Mouse (Mus musculus) heart, embryonic 11.5 days (tissue): Measurements from ENCODE around the gene Trim56. TPM values are rescaled to one million over a fixed set of nuclear protein-coding genes. Genes with fewer than 3 reads are reported as not detected.
A peak's percentile ranks its signal among the peaks of the same experiment; 100 is the strongest.
"Not testable (repeated sequence)": the region's sequence is repeated elsewhere in the genome, so short reads cannot be mapped to it uniquely, and the experiment has no call there.

Source experiments
- ATAC-seq: fragments of 200-750 bp; cut with Nextera tagmentation; replicated peaks from 2 replicates; pipeline ENCODE4 v1.8.0; 2017; ENCODE audit warnings: moderate library complexity; ENCODE audit not compliant: insufficient number of reproducible peaks, low FRiP score, low TSS enrichment
- H3K27ac ChIP-seq: fragments of 300-500 bp; sonication (generic); 2 replicates; pipeline ENCODE4 v1.5.1; 2014; ENCODE audit warnings: mild to moderate bottlenecking, low read depth, low read length
- H3K27me3 ChIP-seq: fragments of 300-500 bp; sonication (generic); 2 replicates; pipeline ENCODE4 v1.6.1; 2014; ENCODE audit warnings: mild to moderate bottlenecking, low read length, mixed read lengths; ENCODE audit not compliant: control insufficient read depth, insufficient read depth
- H3K36me3 ChIP-seq: fragments of 300-500 bp; sonication (generic); 2 replicates; pipeline ENCODE4 v1.6.1; 2014; ENCODE audit warnings: mild to moderate bottlenecking, low read length, moderate library complexity, mixed read lengths; ENCODE audit not compliant: control insufficient read depth, insufficient read depth
- H3K4me1 ChIP-seq: fragments of 300-500 bp; sonication (generic); 2 replicates; pipeline ENCODE4 v1.6.1; 2014; ENCODE audit warnings: low read length; ENCODE audit not compliant: control insufficient read depth, insufficient read depth
- H3K4me2 ChIP-seq: fragments of 300-500 bp; sonication (generic); 2 replicates; pipeline ENCODE4 v1.6.1; 2014; ENCODE audit warnings: mild to moderate bottlenecking, moderate library complexity
- H3K4me3 ChIP-seq: fragments of 300-500 bp; sonication (generic); 2 replicates; pipeline ENCODE4 v1.5.1; 2014; ENCODE audit warnings: low read depth, low read length
- H3K9ac ChIP-seq: fragments of 300-500 bp; sonication (generic); 2 replicates; pipeline ENCODE4 v1.6.1; 2014; ENCODE audit warnings: mild to moderate bottlenecking, low read depth, low read length, moderate library complexity
- H3K9me3 ChIP-seq: fragments of 300-500 bp; sonication (generic); replicated peaks from 2 replicates; pipeline ENCODE4 v1.6.1; 2016; ENCODE audit warnings: low read length; ENCODE audit not compliant: control insufficient read depth
- WGBS: fragments of 180-500 bp; shearing (Covaris S2); extraction: QIAGEN DNeasy Blood & Tissue Kit; methylation state at CpG from one replicate; pipeline ENCODE4 v1.1.7; 2014; ENCODE audit not compliant: insufficient replicate concordance; 5-methylcytosine and 5-hydroxymethylcytosine counted together
- polyA plus RNA-seq: library from polyadenylated mRNA; unstranded; fragments of >200 nt; fragmentation: Nextera tagmentation; extraction: Ambion mirVana; gene quantifications from 2 replicates; pipeline ENCODE4 v1.2.1, GENCODE M21; 2014

Gene Trim56
- 5.8 and 9.4 TPM in 2 replicates for polyA plus RNA-seq

DNA sequence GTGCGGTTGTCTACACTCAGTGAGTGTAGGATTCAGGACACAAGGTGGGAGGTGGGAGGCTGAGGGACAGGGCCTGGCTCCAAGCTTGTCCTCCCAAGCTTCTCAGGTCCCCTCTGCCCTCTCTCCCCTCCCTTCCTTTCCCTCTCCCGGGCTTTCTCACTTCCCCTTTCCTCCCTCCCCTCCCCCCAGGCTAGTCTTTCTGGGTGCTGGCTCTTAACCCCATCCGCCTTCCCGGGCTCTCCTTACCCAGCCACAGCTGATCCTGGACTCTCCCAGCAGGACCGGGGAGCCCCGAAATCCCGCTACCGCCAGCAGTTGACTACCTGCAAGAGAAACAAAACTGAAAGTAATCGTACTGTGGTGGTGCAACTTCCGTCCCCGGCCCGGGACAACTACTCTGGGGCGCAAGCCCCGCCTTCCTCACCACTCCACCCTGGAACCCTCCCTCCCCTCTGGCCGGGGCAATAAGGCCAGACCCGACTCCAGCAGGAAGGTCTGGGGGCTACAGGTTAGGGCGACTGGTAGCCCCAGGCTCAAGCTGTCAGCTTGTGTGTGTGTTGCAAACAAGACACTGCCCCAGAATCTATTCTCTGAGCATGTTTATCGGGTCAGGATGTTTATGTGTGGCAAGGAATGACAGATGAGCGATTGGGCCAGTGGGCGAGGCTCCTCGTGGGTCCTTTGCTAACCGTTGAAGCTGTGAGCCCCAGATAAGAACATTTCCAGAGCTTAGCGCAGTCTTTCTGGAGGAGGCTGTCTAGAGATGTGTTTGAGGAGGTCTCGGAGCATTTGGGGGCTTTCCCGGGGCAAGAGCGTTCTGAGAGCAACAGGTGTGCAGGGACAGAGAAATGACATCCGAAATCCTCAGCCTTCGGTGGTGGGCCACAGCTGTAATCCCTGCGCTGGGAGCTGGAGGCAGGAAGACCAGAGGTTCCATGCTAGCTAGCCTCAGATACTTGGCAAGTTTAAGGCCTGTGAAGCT, at the start of gene Trim56:
TSS of gene Trim56 (minus strand) at position 344 of the 982 bp plus-strand sequence.
- 3% methylated on average over 29 of the region's 29 CpGs for WGBS
- ATAC-seq: peak; percentile 84

DNA sequence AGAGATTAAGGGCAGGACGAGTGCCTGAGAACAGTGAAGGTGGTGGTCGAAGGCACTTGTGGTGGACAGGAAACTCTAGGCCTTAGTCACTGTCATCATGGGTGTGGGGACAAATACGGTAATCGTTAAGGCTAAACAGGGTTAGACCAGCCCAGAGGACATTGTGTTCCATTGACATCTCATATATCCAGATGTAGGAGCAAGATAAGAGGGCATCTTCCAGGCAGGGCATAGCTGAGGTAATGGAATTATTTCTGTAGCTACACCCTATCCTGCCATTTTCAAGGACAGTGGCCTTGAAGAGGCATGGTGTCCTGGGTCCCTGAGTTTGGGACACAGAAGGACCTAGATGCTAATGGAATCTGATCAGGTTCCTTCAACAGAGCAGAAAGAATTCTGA, 45.8 kb upstream of the Trim56 start:
- no peaks in the 10 kb centered on the region for H3K9me3 ChIP-seq
- no peaks in the 10 kb centered on the region for H3K36me3 ChIP-seq
- 66% methylated on average over 4 of the region's 4 CpGs for WGBS
- no peak for ATAC-seq
- peaks cover 5% of the 10 kb centered on the region; the same call in 1 of the 2 replicates for H3K27me3 ChIP-seq
- no peak overlapping the region for H3K4me2 ChIP-seq
- no peak overlapping the region for H3K27ac ChIP-seq
- no peak overlapping the region for H3K4me3 ChIP-seq
- no peak overlapping the region for H3K9ac ChIP-seq
- H3K4me1 ChIP-seq: no peaks in the 10 kb centered on the region

More for the DNA sequence above, at the start of gene Trim56:
- H3K27me3 ChIP-seq: no peaks in the 10 kb centered on the region
- peak within 1 kb of the TSS; percentile 74 for H3K4me3 ChIP-seq
- H3K4me2 ChIP-seq: peak within 1 kb of the TSS; percentile 86
- H3K4me1 ChIP-seq: peaks cover 12% of the 10 kb centered on the region
- peak within 1 kb of the TSS; percentile 82 for H3K27ac ChIP-seq
- H3K9ac ChIP-seq: peak within 1 kb of the TSS; percentile 91
- H3K9me3 ChIP-seq: no peaks in the 10 kb centered on the region
- H3K36me3 ChIP-seq: peaks cover 21% of the 10 kb centered on the region

DNA sequence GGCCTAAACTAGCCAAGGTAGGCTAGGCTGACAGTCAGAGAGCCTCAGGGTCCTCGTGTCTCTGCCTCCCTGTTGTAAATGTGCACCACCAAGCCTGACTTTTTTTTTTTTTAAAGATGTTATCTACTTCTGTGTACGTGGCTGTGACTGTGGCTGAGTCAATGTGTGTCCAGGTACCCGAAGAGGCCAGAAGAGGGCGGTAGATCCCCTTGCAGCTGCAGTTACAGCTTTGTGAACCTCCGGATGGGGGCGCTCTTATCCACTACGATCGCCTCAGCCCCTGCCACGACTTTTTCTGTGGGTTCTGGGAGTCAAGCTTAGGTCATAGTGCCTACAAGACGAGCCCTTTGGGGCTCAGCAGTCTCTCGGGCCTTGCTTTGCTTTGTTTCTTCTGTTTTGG, 43.5 kb upstream of the Trim56 start:
- no peak for ATAC-seq
- Histone ChIP-seq H3K27ac (no peak overlapping the region), H3K4me1 (no peaks in the 10 kb centered on the region), H3K9me3 (no peaks in the 10 kb centered on the region), H3K4me2 (no peak overlapping the region), H3K27me3 (no peaks in the 10 kb centered on the region), H3K4me3 (no peak overlapping the region), H3K36me3 (no peaks in the 10 kb centered on the region), H3K9ac (no peak overlapping the region)
- 26% methylated on average over 11 of the region's 11 CpGs for WGBS

DNA sequence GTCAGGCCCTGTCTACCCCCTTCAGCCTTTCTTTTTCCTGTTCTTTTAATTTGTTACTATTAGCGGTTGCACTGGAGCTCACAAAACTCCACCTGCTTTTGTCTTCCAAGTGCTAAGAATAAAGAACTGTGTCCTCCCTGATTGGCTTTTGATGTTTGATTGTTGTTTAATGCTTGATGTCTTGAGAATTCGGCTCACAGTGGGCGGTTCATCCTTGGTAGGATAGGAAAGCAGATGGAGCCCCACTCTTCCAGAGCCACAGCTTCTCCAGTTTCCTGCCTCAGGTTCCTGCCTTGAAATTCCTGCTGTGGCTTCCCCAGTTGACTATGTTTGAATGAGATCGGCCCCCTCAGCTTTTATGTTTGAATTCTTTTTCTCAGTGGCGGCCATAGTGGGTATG, 37.3 kb upstream of the Trim56 start:
- 85% methylated on average over 5 of the region's 5 CpGs for WGBS
- no peak overlapping the region for H3K4me3 ChIP-seq
- H3K4me2 ChIP-seq: no peak overlapping the region
- no peaks in the 10 kb centered on the region for H3K27me3 ChIP-seq
- no peak overlapping the region for H3K27ac ChIP-seq
- ATAC-seq: no peak
- H3K9ac ChIP-seq: no peak overlapping the region
- H3K9me3 ChIP-seq: peaks cover 2% of the 10 kb centered on the region; the same call in 1 of the 2 replicates
- no peaks in the 10 kb centered on the region for H3K4me1 ChIP-seq
- no peaks in the 10 kb centered on the region for H3K36me3 ChIP-seq

DNA sequence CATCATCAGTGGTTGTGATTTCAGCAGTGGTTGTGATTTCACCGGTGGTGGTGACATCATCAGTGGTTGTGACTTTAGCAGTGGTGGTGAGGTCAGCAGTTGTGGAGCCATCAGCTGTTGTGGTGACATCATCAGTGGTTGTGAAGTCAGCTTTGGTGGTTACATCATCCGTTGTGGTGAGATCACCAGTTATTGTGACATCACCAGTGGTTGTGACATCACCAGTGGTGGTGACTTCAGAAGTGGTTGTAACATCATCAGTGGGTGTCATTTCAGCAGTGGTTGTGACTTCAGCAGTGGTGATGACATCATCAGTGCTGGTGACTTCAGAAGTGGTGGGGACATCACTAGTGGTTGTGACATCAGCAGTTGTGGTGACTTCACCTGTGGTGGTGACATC, 36.6 kb upstream of the Trim56 start:
- Histone ChIP-seq H3K27ac (no peak overlapping the region), H3K9me3 (peaks cover 2% of the 10 kb centered on the region; the same call in 1 of the 2 replicates), H3K4me3 (no peak overlapping the region), H3K27me3 (no peaks in the 10 kb centered on the region), H3K4me1 (no peaks in the 10 kb centered on the region), H3K4me2 (no peak overlapping the region), H3K9ac (no peak overlapping the region), H3K36me3 (no peaks in the 10 kb centered on the region)
- 64% methylated on average over 2 of the region's 2 CpGs for WGBS
- no peak; the same call in 1 of the 2 replicates for ATAC-seq

DNA sequence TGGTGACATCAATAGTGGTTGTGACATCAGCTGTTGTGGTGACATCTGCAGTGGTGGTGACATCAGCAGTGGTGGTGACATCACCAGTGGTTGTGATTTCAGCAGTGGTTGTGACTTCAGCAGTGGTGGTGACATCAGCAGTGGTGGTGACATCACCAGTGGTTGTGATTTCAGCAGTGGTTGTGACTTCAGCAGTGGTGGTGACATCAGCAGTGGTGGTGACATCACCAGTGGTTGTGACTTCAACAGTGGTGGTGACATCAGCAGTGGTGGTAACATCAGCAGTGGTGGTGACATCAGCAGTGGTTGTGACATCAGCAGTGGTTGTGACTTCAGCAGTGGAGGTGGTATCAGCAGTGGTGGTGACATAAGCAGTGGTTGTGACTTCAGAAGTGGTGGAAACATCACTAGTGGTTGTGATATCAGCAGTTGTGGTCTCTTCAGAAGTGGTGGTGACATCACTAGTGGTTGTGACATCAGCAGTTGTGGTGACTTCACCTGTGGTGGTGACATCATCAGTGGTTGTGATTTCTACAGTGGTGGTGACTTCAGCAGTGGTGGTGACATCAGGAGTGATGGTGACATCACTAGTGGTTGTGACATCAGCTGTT, 33.4 kb upstream of the Trim56 start, which contains the start of gene Muc3:
TSS of gene Muc3 (minus strand) at position 51 of the 611 bp plus-strand sequence.
- ATAC-seq, H3K27me3 ChIP-seq, H3K27ac ChIP-seq, H3K9ac ChIP-seq, H3K4me1 ChIP-seq, H3K4me2 ChIP-seq, H3K36me3 ChIP-seq, H3K9me3 ChIP-seq, H3K4me3 ChIP-seq: not testable (repeated sequence)

DNA sequence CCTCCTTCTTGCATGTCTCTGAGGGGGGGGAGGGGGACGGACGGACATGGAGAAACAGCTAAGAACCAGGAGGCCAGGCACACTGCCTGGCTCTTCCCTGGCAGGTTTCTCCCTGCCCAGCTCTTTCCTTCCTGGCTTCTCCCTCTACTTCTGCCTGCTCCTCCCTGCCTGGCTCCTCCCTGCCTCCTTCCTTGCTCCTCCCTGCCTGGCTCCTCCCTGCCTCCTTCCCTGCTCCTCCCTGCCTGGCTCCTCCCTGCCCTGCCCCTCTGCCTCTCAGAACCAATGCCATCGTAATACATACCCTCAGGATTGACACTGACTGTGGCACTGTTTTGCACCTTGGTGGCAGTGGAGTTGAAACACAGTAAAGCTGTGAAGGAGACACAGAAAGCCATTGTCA, 24.8 kb upstream of the Trim56 start:
- H3K4me1 ChIP-seq: no peaks in the 10 kb centered on the region
- no peak overlapping the region for H3K4me2 ChIP-seq
- H3K4me3 ChIP-seq: no peak overlapping the region
- no peak overlapping the region for H3K9ac ChIP-seq
- H3K27me3 ChIP-seq: no peaks in the 10 kb centered on the region
- no peak overlapping the region for H3K27ac ChIP-seq
- no peaks in the 10 kb centered on the region for H3K36me3 ChIP-seq
- 0% methylated on average over 3 of the region's 3 CpGs for WGBS
- ATAC-seq: no peak
- H3K9me3 ChIP-seq: no peaks in the 10 kb centered on the region

DNA sequence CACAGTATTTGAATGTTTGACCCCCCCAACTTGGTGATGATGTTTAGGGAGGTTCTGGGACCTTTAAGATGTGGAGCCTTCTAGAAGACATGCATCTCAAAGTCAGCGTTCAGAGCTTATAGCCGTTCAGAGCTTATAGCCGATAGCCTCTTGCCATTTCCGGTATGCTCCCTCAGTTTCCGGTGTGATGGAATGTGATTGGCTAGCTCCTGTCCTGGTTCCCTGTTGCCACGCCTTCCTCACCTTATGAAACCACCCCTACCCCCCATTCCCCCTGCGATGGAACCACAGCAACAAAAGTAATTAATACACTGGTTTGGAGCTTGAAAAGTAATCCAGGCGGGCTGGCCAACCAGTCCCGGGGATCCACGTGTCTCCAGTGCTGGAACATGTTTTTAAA, 23.0 kb upstream of the Trim56 start:
- H3K27me3 ChIP-seq: no peaks in the 10 kb centered on the region
- no peak overlapping the region for H3K27ac ChIP-seq
- H3K4me3 ChIP-seq: no peak overlapping the region
- no peak overlapping the region for H3K4me2 ChIP-seq
- no peaks in the 10 kb centered on the region for H3K4me1 ChIP-seq
- H3K36me3 ChIP-seq: no peaks in the 10 kb centered on the region
- no peaks in the 10 kb centered on the region for H3K9me3 ChIP-seq
- 77% methylated on average over 10 of the region's 10 CpGs for WGBS
- ATAC-seq: no peak
- no peak overlapping the region for H3K9ac ChIP-seq
